Mouse (Mus musculus) testis, postnatal 14 days (tissue): ENCODE data around the gene Grm6.

ENCODE experiments used
- DNase-seq: peaks from one replicate; pipeline ENCODE4 v3.0.0; 2021; ENCODE audit warnings: low spot score

The Grm6 gene

GRCm38 (mm10) chr11:50914461-50914860 lies 64.0 kb downstream of the Grm6 start:
- no peak for DNase-seq
